ENCODE assay signal across 31 mouse cellular contexts in the genomic region with DNA sequence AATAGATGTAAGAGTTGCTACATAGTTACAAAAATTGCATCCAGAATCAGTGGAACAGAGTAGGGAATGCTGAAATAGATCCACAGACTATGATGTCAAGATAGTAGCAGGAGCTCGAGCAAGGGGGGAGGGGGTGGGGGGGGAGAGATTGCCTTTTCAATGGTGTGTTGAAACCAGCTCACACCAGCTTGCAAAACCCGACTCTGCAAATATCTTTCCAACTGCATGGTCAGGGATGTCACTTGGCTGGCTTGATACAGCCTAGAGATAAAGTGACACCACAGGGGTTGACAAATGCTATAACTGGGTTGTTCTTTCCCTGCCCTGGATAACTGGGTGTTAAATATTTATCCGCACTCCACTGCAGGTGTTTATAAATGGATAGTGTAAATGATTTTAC. TPM values are rescaled to one million over a fixed set of nuclear protein-coding genes. Genes with fewer than 3 reads are reported as not detected.
DNase-seq lines count a peak whose midpoint lies in the region; ATAC-seq lines count a peak whose summit lies in the region.
"Had no signal": no experiment of that assay in that cellular context is flagged by ENCODE, and none has a peak within 500 bp of the region (broad histone marks: within the 10 kb centered on the region; RNA-seq: fewer than 3 reads in every experiment).

No protein-coding gene starts in this region.

- H3K4me1 ChIP-seq in liver, embryonic 15.5 days (replicated peaks), result no peaks in the 10 kb centered on the region
- H3K4me1 ChIP-seq: forebrain, embryonic 10.5 days; forebrain, embryonic 13.5 days; hindbrain, embryonic 12.5 days had no signal

- peak; percentile 40 for DNase-seq in gastrocnemius, postnatal 25 days
- DNase-seq in gastrocnemius, postnatal 10 days, result no peak
- peak; percentile 10 for DNase-seq in retina, postnatal 1 day
- no peak for DNase-seq in retina, embryonic 14.5 days (ENCODE audit: low spot score)
- DNase-seq in skeletal muscle tissue, adult 2 months (ENCODE audit: low read depth, low spot score), result peak; percentile 82
- no peak for DNase-seq in urinary bladder, postnatal 25 days (ENCODE audit: low spot score)
- no peak for DNase-seq in kidney, adult 11 months
- DNase-seq: adrenal gland, postnatal 10 days; adrenal gland, postnatal 36 days; cerebellum, adult 18-20 months; cerebellum, adult 9-10 months; gastrocnemius, postnatal 36 days; heart, adult 11 months had no signal

- peak; percentile 47 for ATAC-seq in liver, embryonic 15.5 days (ENCODE audit: insufficient read depth)
- ATAC-seq: activated CD4-positive, CD25-positive, alpha-beta regulatory T cell, adult 4 months; CD4-positive, CD25-positive, alpha-beta regulatory T cell, adult 4 months; forebrain, embryonic 13.5 days; forebrain, embryonic 16.5 days; hindbrain, embryonic 16.5 days had no signal

- H3K9ac ChIP-seq in liver, embryonic 15.5 days, result no peak overlapping the region
- H3K9ac ChIP-seq: forebrain, embryonic 13.5 days; hindbrain, embryonic 12.5 days had no signal

- 35% methylated on average over 3 of the region's 3 CpGs for WGBS in liver, embryonic 15.5 days (ENCODE audit: insufficient replicate concordance)

- H3K27ac ChIP-seq in liver, embryonic 15.5 days (replicated peaks), result no peak overlapping the region
- H3K27ac ChIP-seq: forebrain, embryonic 10.5 days; forebrain, embryonic 13.5 days; hindbrain, embryonic 12.5 days had no signal

- H3K4me3 ChIP-seq in liver, embryonic 15.5 days (replicated peaks), result no peak overlapping the region
- H3K4me3 ChIP-seq: forebrain, embryonic 10.5 days; forebrain, embryonic 13.5 days; hindbrain, embryonic 12.5 days had no signal

- H3K36me3 ChIP-seq in liver, embryonic 15.5 days (replicated peaks), result no peaks in the 10 kb centered on the region
- H3K36me3 ChIP-seq: forebrain, embryonic 10.5 days; hindbrain, embryonic 12.5 days had no signal

- no peaks in the 10 kb centered on the region for H3K9me3 ChIP-seq in liver, embryonic 15.5 days (replicated peaks)
- H3K9me3 ChIP-seq: forebrain, embryonic 10.5 days; forebrain, embryonic 13.5 days; hindbrain, embryonic 12.5 days had no signal

- H3K4me2 ChIP-seq in liver, embryonic 15.5 days, result no peak overlapping the region
- H3K4me2 ChIP-seq: forebrain, embryonic 13.5 days; heart, embryonic 11.5 days; hindbrain, embryonic 12.5 days had no signal

- H3K27me3 ChIP-seq in liver, embryonic 15.5 days, result no peaks in the 10 kb centered on the region
- H3K27me3 ChIP-seq: forebrain, embryonic 13.5 days; hindbrain, embryonic 12.5 days had no signal

RNA-seq across cellular contexts. Expression of gene Akr1d1, which starts 24.0 kb away (rescaled TPM):
- total RNA-seq in gastrocnemius, postnatal 25 days (2021), result not detected
- under 1 TPM in 1 of 2 experiments, not detected in 1; 0.25 TPM for total RNA-seq in gastrocnemius, postnatal 10 days (2021)
- polyA plus RNA-seq in liver, embryonic 15.5 days (2015; fragmentation: Nextera tagmentation; extraction: Ambion mirVana), result 8.7 and 9.8 TPM in 2 replicates
- total RNA-seq: gastrocnemius, postnatal 36 days; heart, adult 8-10 months; heart, postnatal 25 days; hematopoietic stem cell, adult 5-6 weeks; MEL had no signal
- polyA plus RNA-seq: activated CD4-positive, CD25-positive, alpha-beta regulatory T cell, adult 4 months; C2C12; CD4-positive, CD25-positive, alpha-beta regulatory T cell, adult 4 months; embryonic facial prominence, embryonic 11.5 days; embryonic facial prominence, embryonic 14.5 days; forebrain, embryonic 10.5 days; forebrain, embryonic 13.5 days; forebrain, embryonic 16.5 days; heart, embryonic 11.5 days; heart, embryonic 14.5 days; heart, postnatal 0 days; hindbrain, embryonic 12.5 days; hindbrain, embryonic 16.5 days had no signal

Comparison
In these comparisons a context has a peak if more than half of its experiments do, and no peak if none do; other contexts are left out.
1. DNase-seq: peak in gastrocnemius, postnatal 25 days (single experiment), retina, postnatal 1 day (single experiment) and skeletal muscle tissue, adult 2 months (single experiment); none in gastrocnemius, postnatal 10 days (single experiment), retina, embryonic 14.5 days (single experiment), urinary bladder, postnatal 25 days (single experiment) and kidney, adult 11 months (single experiment).